Mouse (Mus musculus) heart, postnatal 0 days (tissue): ENCODE measurements around the gene 1700013G24Rik.

Source experiments
- CTCF ChIP-seq: IDR thresholded peaks from 2 replicates; pipeline ENCODE4 v1.5.1; 2016; ENCODE audit warnings: antibody characterized with exemption, control low read depth, low read depth
- EP300 ChIP-seq: IDR thresholded peaks from 2 replicates; pipeline ENCODE4 v1.6.1; 2016; ENCODE audit warnings: antibody characterized with exemption, low read depth

- TF ChIP-seq EP300 (no peak), CTCF (no peak)
These were observed 8.1 kb downstream of the 1700013G24Rik start for GRCm38 (mm10) chr4:137461217-137461616.
